Mouse (Mus musculus): ENCODE measurements around the gene Tmem128. TPM values are rescaled to one million over a fixed set of nuclear protein-coding genes. Genes with fewer than 3 reads are reported as not detected.

Gene Tmem128
- polyA plus RNA-seq (2014; fragmentation: Illumina TruSeq; extraction: RNeasy Lipid Tissue Mini Kit (QIAGEN cat#74804); ENCODE audit: insufficient read depth, low read depth, low replicate concordance): 54.5 TPM

GRCm38 (mm10) chr5:38260107-38260682 is at the start of gene Tmem128:
Tmem128 (plus strand) TSS chr5:38260185.

GRCm38 (mm10) chr5:38220328-38220912 is 39.6 kb upstream of the Tmem128 start, which contains the start of the genes Zbtb49 and Lyar:
Zbtb49 (minus strand) TSS chr5:38220457.
Lyar (plus strand) TSS chr5:38220470.

GRCm38 (mm10) chr5:38275771-38276170 is 15.8 kb downstream of the Tmem128 start, which contains the start of gene Otop1:
Otop1 (plus strand) TSS chr5:38275972.

Other genes starting within 250 kb of the Tmem128 start
- 19.4 TPM for gene Stx18, start 221.4 kb upstream of the Tmem128 start, polyA plus RNA-seq (2014; fragmentation: Illumina TruSeq; extraction: RNeasy Lipid Tissue Mini Kit (QIAGEN cat#74804); ENCODE audit: insufficient read depth, low read depth, low replicate concordance)
- 46.7 TPM for gene Nsg1, start 100.3 kb upstream of the Tmem128 start, polyA plus RNA-seq (2014; fragmentation: Illumina TruSeq; extraction: RNeasy Lipid Tissue Mini Kit (QIAGEN cat#74804); ENCODE audit: insufficient read depth, low read depth, low replicate concordance)
- gene Zbtb49, start 39.7 kb upstream of the Tmem128 start, polyA plus RNA-seq (2014; fragmentation: Illumina TruSeq; extraction: RNeasy Lipid Tissue Mini Kit (QIAGEN cat#74804); ENCODE audit: insufficient read depth, low read depth, low replicate concordance): 3.0 TPM
- 19.0 TPM for gene Lyar, start 39.7 kb upstream of the Tmem128 start, polyA plus RNA-seq (2014; fragmentation: Illumina TruSeq; extraction: RNeasy Lipid Tissue Mini Kit (QIAGEN cat#74804); ENCODE audit: insufficient read depth, low read depth, low replicate concordance)
- 0.62 TPM for gene Otop1, start 15.8 kb downstream of the Tmem128 start, polyA plus RNA-seq (2014; fragmentation: Illumina TruSeq; extraction: RNeasy Lipid Tissue Mini Kit (QIAGEN cat#74804); ENCODE audit: insufficient read depth, low read depth, low replicate concordance)
- gene Drd5, start 59.2 kb downstream of the Tmem128 start, polyA plus RNA-seq (2014; fragmentation: Illumina TruSeq; extraction: RNeasy Lipid Tissue Mini Kit (QIAGEN cat#74804); ENCODE audit: insufficient read depth, low read depth, low replicate concordance): not detected
- gene Slc2a9, start 243.0 kb downstream of the Tmem128 start, polyA plus RNA-seq (2014; fragmentation: Illumina TruSeq; extraction: RNeasy Lipid Tissue Mini Kit (QIAGEN cat#74804); ENCODE audit: insufficient read depth, low read depth, low replicate concordance): 2.4 TPM